Mouse (Mus musculus) kidney, adult 11 months (tissue): ENCODE results near the gene Hilpda.

ENCODE experiments used
- DNase-seq: peaks from one replicate; pipeline ENCODE4 v3.0.0; 2022

The Hilpda gene

GRCm38 (mm10) chr6:29278513-29279267 is 6.4 kb downstream of the Hilpda start:
- DNase-seq, result no peak

GRCm38 (mm10) chr6:29279293-29279692 is 7.0 kb downstream of the Hilpda start, which contains the start of gene Fam71f2:
Gene Fam71f2, plus strand, starts transcription at chr6:29279593.
- DNase-seq, result no peak

- no peak for DNase-seq
These were observed 8.4 kb downstream of the Hilpda start for GRCm38 (mm10) chr6:29280671-29281070.

DNA sequence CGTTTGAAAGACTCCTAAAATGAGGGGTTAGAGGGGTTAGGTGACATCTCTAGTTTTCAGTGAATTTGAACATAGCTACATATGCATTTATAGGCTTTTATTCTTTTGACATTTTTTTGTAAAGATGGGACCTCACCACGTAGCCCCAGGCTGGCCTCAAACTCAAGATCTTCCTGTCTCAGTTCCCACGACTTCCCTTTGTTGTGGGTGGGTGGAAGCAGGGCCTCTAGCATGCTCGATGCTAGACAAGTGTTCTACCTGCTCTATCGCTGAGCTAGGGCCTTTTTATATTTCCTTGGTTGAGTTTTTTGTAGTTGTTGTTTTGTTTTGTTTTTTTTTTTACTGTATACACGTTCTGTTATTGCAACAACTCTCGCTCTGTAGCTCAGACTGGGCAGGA is 14.6 kb downstream of the Hilpda start:
- DNase-seq, result no peak

DNA sequence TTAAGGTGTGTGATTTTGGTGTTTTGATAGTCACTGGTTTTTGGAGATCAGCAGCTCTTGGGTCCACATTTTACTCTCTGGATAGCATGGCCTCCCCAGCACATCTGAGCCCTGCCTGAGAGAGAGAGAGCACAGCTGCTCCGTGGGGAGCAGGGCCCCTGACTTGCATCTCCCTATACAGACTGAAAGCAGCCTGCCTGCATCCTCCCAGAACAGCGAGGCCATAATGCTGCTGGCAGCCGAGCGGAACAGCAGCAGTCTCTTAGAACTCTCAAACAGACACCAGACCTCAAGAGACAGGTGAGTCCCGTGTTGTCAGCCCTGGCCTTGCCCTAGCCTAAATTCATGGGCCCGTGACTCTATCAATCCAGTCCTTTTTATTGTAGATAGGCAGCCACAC is 15.2 kb downstream of the Hilpda start:
- DNase-seq, result no peak

- no peak for DNase-seq
These were observed 15.7 kb downstream of the Hilpda start for GRCm38 (mm10) chr6:29287944-29288343.

DNA sequence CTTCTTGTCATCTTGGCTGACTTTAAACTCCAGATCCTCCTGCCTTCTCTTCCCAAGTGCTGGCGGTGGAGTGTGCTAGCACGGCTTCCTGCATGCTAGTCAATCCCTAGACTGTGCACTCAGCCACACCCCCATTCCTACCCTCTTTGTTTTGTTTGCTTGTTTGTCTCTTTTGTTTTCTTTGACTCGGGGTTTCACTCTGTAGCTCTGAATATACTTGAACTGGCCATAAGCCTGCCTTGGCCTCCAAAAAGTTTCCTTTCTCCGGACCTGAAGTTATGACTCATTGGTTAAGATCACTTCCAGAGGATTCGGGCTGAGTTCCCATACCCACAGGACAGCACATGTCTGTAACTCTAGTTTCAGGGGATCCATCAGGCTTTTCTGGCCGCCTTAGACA is 16.4 kb downstream of the Hilpda start:
- no peak for DNase-seq

DNA sequence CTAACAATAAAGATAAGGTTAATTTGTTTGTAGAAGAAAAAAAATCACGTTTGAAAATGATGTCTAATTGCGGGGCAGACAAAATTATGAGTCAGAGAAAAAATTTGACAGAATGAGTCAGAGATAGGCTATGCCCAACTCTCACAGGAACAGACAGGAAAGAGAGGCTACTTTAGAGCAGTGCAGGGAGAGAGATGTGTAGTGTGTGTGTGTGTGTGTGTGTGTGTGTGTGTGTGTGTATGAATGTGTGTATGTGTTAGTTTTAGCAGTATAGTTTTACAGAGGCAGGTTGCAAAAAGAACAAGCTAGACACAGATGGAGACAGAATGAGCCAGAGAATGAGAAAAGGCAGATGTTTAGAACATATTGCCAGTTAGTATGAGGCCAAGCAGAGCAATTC is 26.8 kb downstream of the Hilpda start:
- no peak for DNase-seq

DNA sequence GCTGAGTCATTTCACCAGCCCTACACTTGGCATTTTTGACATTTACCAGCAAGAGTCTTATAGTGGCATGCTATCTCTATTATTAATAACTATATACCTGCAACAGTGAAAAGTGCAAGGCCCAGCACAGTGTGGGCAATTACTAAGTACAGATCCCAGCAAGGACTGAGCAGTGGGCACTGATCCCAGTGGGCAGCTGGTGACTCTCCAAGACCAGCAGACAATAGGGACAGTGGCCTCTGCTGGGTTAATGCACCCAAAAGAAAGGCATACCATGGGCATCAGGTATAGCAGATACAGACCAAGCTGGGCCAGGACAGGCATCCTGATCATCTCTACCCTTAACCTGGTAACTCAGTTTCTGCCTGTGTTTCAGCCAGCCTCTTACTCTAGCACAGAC is 31.0 kb downstream of the Hilpda start:
- no peak for DNase-seq

GRCm38 (mm10) chr6:29303726-29304125 is 31.4 kb downstream of the Hilpda start:
- no peak for DNase-seq

GRCm38 (mm10) chr6:29305462-29305861 is 33.2 kb downstream of the Hilpda start:
- no peak for DNase-seq

- no peak for DNase-seq
These were observed 36.7 kb downstream of the Hilpda start for GRCm38 (mm10) chr6:29308846-29309605.

DNA sequence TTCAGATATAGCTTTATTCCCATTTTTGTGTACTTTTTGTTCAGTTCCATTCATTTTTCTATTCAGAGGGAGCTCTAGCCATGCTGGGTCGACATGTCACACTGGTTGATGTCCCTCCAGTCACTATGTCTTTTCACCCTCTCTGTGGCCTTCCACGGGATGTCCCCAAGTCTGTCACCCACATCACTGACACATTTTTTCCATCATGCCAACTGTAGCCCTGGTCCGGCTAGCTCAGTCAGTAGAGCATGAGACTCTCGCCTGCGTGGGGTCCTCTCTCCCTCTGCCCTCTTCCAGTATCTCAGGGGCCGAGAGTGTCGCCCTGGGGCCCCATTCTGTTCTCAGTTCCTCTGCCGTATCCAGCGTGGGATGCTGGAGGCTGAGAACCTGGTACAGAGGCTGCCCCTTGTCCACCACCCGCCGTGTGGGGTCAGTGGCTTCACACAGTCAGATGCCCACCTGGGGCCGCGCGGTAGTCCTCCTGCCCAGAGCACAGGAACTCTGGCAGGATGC is 41.5 kb downstream of the Hilpda start:
- no peak for DNase-seq

GRCm38 (mm10) chr6:29317286-29317685 is 45.0 kb downstream of the Hilpda start:
- DNase-seq, result no peak

DNA sequence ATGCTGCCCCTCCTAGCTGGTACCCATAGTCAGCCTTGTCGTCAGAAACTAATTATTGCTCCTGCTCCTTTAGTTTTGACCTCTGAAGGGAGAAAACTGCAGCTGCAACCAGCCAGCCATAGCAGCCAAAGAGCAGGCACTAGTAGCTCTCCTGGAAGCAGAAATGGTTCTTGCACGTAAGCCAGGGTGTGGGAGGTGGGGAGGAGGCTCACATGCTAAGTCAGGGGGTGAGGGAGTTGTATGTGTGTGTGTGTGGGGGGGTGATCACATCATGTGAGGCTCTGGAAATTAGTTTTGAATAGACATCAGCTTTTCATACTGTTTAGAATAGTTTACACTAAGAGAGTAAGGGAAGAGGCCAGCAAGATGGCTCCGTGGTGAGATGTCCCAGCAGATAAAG is 45.7 kb downstream of the Hilpda start:
- no peak for DNase-seq

DNA sequence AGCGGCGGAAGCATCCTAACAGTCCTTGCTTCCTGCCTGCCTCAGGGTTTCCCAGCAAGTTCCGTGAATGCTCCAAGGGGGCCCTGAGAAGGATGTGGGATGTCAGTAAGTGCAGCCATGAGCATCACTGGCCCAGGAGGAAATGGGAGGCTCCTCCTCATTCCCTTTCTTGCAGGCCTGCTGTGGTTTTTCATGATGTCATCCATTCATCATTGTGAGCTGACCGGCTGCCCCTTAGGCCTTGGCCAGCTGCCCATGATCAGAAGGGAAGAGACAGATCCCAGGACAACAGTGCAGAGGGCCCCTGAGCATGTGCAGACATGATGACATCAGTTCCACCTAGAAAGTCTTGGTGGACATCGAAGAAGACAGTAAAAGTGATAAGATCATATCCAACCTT is 46.6 kb downstream of the Hilpda start, which contains the start of gene Fam71f1:
Gene Fam71f1, plus strand, starts transcription at position 262 of the 400 bp plus-strand sequence.
- DNase-seq, result peak; percentile 15

DNA sequence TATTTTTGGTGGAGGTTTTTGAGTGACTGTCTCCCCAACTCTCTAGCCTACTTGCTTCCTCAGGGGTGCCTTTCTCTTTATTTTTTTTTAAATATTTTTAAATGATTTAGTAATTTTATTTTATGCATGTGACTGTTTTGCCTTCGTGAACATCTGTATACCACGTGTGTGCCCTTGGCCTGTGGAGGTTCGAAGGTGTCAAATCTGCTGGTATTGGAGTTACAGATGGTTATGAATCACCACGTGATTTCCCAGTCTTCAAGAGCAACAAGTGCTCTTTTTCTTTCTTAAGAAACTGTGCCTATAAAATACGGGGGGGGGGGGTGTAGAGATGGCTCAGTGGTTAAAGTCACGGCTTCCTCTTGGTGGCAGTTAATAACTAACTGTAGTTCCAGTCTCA is 49.3 kb downstream of the Hilpda start:
- DNase-seq, result no peak

DNA sequence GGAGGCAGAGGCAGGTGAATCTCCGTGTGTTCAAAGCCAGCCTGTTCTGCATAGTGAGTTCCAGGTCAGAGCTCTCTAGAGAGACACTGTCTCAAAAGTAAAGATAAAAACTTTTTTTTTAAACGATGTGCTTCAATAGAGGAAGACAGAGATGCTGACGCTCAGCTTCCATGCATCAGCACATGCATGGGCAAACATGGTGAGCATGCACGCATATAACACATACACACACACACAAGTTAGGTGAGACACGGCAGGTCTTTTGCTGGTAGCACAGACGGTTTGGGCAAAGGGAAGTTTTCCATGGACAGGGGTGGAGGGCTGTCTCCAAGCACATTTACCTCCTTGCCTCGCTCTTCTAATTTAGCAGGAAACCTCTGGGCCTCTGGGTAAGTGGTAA is 49.9 kb downstream of the Hilpda start:
- DNase-seq, result no peak

DNA sequence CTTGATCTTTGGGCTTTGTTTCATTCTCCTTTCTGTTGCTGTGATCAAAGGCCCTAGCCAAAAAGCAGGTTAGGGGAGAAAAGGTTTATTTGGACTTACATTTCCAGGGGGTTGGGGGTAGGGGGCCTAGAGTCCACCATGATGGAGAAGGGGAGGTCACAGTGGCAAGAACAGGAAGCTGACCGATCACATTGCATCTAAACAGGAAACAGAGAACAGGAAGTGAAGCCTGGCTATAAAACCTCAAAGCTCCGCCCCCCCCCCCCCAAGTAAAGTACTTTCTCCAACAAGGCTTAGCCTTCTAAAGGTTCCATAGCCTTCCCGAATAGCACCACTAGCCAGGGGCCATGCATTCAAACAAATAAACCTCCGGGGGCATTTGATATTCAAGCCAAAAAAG is 50.4 kb downstream of the Hilpda start:
- DNase-seq, result no peak
